In the genomic region with DNA sequence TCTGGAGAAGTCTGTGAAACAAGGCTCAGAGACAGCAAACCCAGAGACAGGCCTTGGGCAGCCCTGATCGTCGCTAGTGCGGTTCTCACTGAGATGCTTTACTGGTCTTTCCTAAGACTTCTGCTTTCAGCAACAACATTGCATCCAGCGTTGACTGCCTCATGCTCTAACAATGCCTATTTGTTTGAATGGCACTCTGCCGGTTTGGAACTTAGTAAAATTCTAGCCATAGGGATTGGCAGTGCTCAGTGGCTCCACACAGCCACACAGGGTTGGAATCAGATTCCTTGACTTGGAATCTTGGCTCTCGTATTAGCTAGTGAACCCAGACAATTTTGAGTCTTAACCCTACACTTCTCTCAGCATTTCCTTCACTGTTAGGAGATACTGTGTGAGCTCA, we compare ENCODE assay signal across 25 mouse cellular contexts. TPM values are rescaled to one million over a fixed set of nuclear protein-coding genes. Genes with fewer than 3 reads are reported as not detected.
"Had no signal": no experiment of that assay in that cellular context is flagged by ENCODE, and none has a peak within 500 bp of the region (broad histone marks: within the 10 kb centered on the region; RNA-seq: fewer than 3 reads in every experiment).

No protein-coding gene starts in this region.

- ATAC-seq: liver, postnatal 0 days; lung, postnatal 0 days; midbrain, embryonic 13.5 days; midbrain, embryonic 15.5 days had no signal

- DNase-seq: liver, postnatal 0 days; lung, adult 2 months; lung, postnatal 14 days; lung, postnatal 36 days; retina, postnatal 1 day; right cerebral cortex, adult 18-20 months; right cerebral cortex, postnatal 25 days; right cerebral cortex, postnatal 4 days; spleen, adult 18-20 months; thymus, adult 18-20 months; thymus, postnatal 14 days; thymus, postnatal 36 days had no signal

RNA-seq across cellular contexts. Expression of gene Sostdc1, which starts 22.6 kb away (rescaled TPM):
- polyA plus RNA-seq: macrophage had no signal

RNA-seq across cellular contexts. Expression of gene Lrrc72, which starts 38.1 kb away (rescaled TPM):
- polyA plus RNA-seq: liver, postnatal 0 days; lung, adult 2 months; lung, embryonic 15.5 days; lung, postnatal 0 days; macrophage; midbrain, embryonic 11.5 days; midbrain, embryonic 13.5 days; midbrain, postnatal 0 days; neural tube, embryonic 12.5 days; neural tube, embryonic 14.5 days; small intestine, adult 2 months; stomach, embryonic 14.5 days; stomach, embryonic 16.5 days; thymus, postnatal 0 days had no signal
